Mouse (Mus musculus): ENCODE data around the gene Ppp3ca. TPM values are rescaled to one million over a fixed set of nuclear protein-coding genes. Genes with fewer than 3 reads are reported as not detected.
A peak's percentile ranks its signal among the peaks of the same experiment; 100 is the strongest.

Gene Ppp3ca
- total and polyA plus RNA-seq, 3 experiments: 63.4 to 143 (median 130) TPM

DNA sequence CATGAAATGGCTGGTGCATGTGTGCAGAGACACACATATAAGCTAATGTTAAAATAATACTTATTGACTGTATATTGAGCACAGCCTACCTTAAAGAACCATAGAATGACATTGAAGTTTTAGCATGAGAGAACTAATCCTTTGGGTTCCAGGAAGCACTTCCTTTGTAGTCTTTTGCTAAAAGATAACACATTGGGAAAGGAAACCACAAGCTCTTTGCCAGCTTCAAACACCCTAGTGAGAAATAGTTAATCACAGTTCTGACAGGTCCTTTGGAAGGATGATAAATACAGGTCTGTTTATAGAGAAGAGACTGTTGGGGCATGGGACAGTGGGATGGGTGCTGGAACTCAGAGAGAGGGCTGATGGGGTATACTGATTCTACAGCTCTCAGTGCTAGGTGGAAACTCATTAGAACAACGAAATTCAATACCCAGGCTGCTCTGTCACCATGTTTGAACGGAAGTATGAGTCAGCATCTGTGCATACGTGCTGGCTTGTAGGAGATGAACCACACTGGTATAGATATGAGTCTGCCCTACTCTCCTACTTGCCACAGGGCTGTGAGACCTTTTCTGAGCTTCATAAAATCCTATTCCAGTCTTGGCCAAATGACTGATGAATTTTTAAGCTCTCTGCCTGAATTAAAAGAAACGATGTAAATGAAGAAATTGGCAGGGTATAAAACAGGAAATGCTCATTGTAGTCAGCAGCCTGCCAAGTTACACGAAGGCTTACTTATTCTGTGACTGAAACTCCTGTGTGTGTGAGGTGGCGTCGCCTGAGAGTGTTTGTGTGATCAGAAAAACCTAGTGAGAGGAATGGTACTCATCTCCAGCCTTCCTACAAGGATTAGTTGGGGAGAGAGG lies 271.0 kb downstream of the Ppp3ca start:
- Histone ChIP-seq H3K27ac (ENCODE audit: insufficient read depth, low read depth) (peak overlapping the region; percentile 69), H3K79me2 (replicated peaks; ENCODE audit: control insufficient read depth, extremely low read depth, insufficient read depth, poor library complexity, severe bottlenecking) (no peaks in the 10 kb centered on the region), H3K36me3 (replicated peaks in 1 of 2; ENCODE audit: control insufficient read depth in 1 of 2, insufficient read depth in 1 of 2, low read length in 1 of 2) (peaks cover 9 to 27% of the 10 kb centered on the region in 2 experiments), H3K9ac (ENCODE audit: insufficient read depth, low read depth) (peak overlapping the region; percentile 26), H3K9me3 (replicated peaks; ENCODE audit: low read length) (no peaks in the 10 kb centered on the region), H3K27me3 (replicated peaks) (no peaks in the 10 kb centered on the region), H3K4me2 (ENCODE audit: insufficient read depth, low read depth, poor library complexity, severe bottlenecking) (peak overlapping the region; percentile 66), H3K4me3 (replicated peaks in 1 of 3; ENCODE audit: low read depth in 2 of 3, low read length in 2 of 3, poor library complexity in 1 of 3) (peak overlapping the region in 1 of 3 experiments; percentile 10), H3K4me1 (ENCODE audit: control insufficient read depth in 1 of 2, insufficient read depth in 2 of 2) (peaks cover 17 to 22% of the 10 kb centered on the region in 2 experiments)
- in situ Hi-C loops (cut with MboI; ENCODE audit: low pct_ligation_motif_present, low pct_unique_long_range_greater_than_20kb, low sequenced_read_pairs): no loop called here
- TF ChIP-seq POLR2A (IDR thresholded peaks at IDR 0.05; ENCODE audit: low read depth, low read length): peak; percentile 24; the same call in 1 of the 2 replicates
- TF ChIP-seq JUN (IDR thresholded peaks at IDR 0.05; ENCODE audit: insufficient read depth, low read depth, low read length): peak; percentile 99
- no peak; the same call in 1 of the 2 replicates for TF ChIP-seq RAD21 (IDR thresholded peaks at IDR 0.05; ENCODE audit: low read depth, low read length)
- no peak for TF ChIP-seq POLR2AphosphoS2 (IDR thresholded peaks at IDR 0.05; ENCODE audit: low read depth, low read length)
- TF ChIP-seq MYC (IDR thresholded peaks at IDR 0.05; ENCODE audit: low read depth, low read length): peak; percentile 86
- no peak for TF ChIP-seq USF2 (conservative IDR thresholded peaks at IDR 0.05; ENCODE audit: low read depth, low read length)
- TF ChIP-seq JUND (conservative IDR thresholded peaks at IDR 0.05; ENCODE audit: low read depth, low read length): peak; percentile 100
- peak; percentile 94 for TF ChIP-seq BHLHE40 (IDR thresholded peaks at IDR 0.05; ENCODE audit: low read depth, low read length)
- TF ChIP-seq ZNF384 (IDR thresholded peaks at IDR 0.05; ENCODE audit: low read depth, low read length): no peak
- TF ChIP-seq IRF4 (IDR thresholded peaks at IDR 0.05; ENCODE audit: low read depth, low read length): peak; percentile 98
- TF ChIP-seq ETS1 (conservative IDR thresholded peaks at IDR 0.05; ENCODE audit: low read depth, low read length): peak; percentile 94
- peak; percentile 84; the same call in 1 of the 2 replicates for TF ChIP-seq TCF12 (IDR thresholded peaks at IDR 0.05; ENCODE audit: low read depth, low read length)
- peak; percentile 87; the same call in 1 of the 2 replicates for TF ChIP-seq CHD1 (IDR thresholded peaks at IDR 0.05; ENCODE audit: low read depth, low read length)
- no peak for TF ChIP-seq ZC3H11A (IDR thresholded peaks at IDR 0.05; ENCODE audit: low read depth, low read length)
- no peak for TF ChIP-seq MAZ (IDR thresholded peaks at IDR 0.05; ENCODE audit: low read depth, low read length)
- TF ChIP-seq ELF1 (IDR thresholded peaks at IDR 0.05; ENCODE audit: low read depth, low read length): peak; percentile 77; the same call in 1 of the 2 replicates
- no peak; the same call in 1 of the 2 replicates for TF ChIP-seq ZMIZ1 (IDR thresholded peaks at IDR 0.05; ENCODE audit: low read depth, low read length)
- peak; percentile 99 for TF ChIP-seq MAFK (IDR thresholded peaks at IDR 0.05; ENCODE audit: insufficient replicate concordance, low read length)
- TF ChIP-seq NRF1 (IDR thresholded peaks at IDR 0.05; ENCODE audit: low read depth, low read length): no peak
- TF ChIP-seq EP300 (IDR thresholded peaks at IDR 0.05; ENCODE audit: low read length): peak; percentile 98
- dilution Hi-C loops (cut with MboI; ENCODE audit: extremely low pct_ligation_motif_present, extremely low pct_unique_long_range_greater_than_20kb, low sequenced_read_pairs): no loop called here
- DNase-seq (ENCODE audit: extremely low read depth): peak; percentile 96

All from CH12.LX (cell line).